27 mouse cellular contexts compared by ENCODE assay signal in the genomic region with DNA sequence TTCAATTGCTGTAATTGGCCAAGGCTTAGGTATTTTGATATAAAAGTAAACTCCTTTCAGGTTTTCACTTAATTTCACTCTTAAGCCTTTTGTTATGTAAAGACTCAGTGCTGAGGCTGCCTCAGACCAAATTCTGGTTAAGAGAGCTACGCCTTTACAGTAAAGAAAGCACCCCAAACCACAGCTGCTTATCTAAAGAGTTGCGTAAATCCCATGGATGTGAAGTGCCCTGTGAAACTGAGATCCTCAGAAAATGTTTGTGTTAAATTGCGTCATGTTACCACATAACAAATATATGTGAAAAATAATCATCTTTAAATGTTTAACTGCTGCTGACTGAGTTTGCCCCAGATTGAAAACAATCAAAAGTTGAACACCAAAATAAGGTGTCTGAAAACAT.
DNase-seq lines count a peak whose midpoint lies in the region; ATAC-seq and TF ChIP-seq lines count a peak whose summit lies in the region.
"Had no signal": no experiment of that assay in that cellular context is flagged by ENCODE, and none has a peak within 500 bp of the region (broad histone marks: within the 10 kb centered on the region; RNA-seq: fewer than 3 reads in every experiment).

No protein-coding gene starts in this region.

- H3K9ac ChIP-seq in embryonic facial prominence, embryonic 14.5 days (ENCODE audit: low read depth, low read length): no peak overlapping the region
- no peak overlapping the region for H3K9ac ChIP-seq in lung, embryonic 15.5 days
- H3K9ac ChIP-seq: embryonic facial prominence, embryonic 15.5 days; forebrain, postnatal 0 days; heart, embryonic 12.5 days; heart, embryonic 15.5 days; hindbrain, embryonic 13.5 days had no signal

- WGBS in embryonic facial prominence, embryonic 14.5 days: 72% methylated on average over 3 of the region's 3 CpGs
- WGBS in embryonic facial prominence, embryonic 10.5 days: 88% methylated on average over 3 of the region's 3 CpGs
- WGBS in lung, embryonic 15.5 days: 43% methylated on average over 3 of the region's 3 CpGs

- no peak overlapping the region for H3K27ac ChIP-seq in embryonic facial prominence, embryonic 14.5 days (replicated peaks; ENCODE audit: low read depth, low read length)
- H3K27ac ChIP-seq in embryonic facial prominence, embryonic 10.5 days (replicated peaks): no peak overlapping the region
- H3K27ac ChIP-seq in lung, embryonic 15.5 days: peak overlapping the region; percentile 44; the same call in 1 of the 2 replicates
- H3K27ac ChIP-seq: embryonic facial prominence, embryonic 15.5 days; heart, embryonic 15.5 days; hindbrain, embryonic 10.5 days; hindbrain, embryonic 13.5 days had no signal

- H3K4me3 ChIP-seq in embryonic facial prominence, embryonic 14.5 days (ENCODE audit: low read depth, low read length): no peak overlapping the region
- H3K4me3 ChIP-seq in embryonic facial prominence, embryonic 10.5 days: no peak overlapping the region
- no peak overlapping the region for H3K4me3 ChIP-seq in lung, embryonic 15.5 days
- no peak overlapping the region for H3K4me3 ChIP-seq in myocyte
- H3K4me3 ChIP-seq: embryonic facial prominence, embryonic 15.5 days; heart, embryonic 12.5 days; heart, embryonic 15.5 days; hindbrain, embryonic 10.5 days; hindbrain, embryonic 13.5 days had no signal

- no peak overlapping the region for H3ac ChIP-seq in myocyte (ENCODE audit: control insufficient read depth, insufficient read length)

- ATAC-seq in embryonic facial prominence, embryonic 14.5 days (ENCODE audit: low read depth): no peak
- no peak for ATAC-seq in lung, embryonic 15.5 days (ENCODE audit: borderline replicate concordance, extremely low read depth, low FRiP score, low TSS enrichment)
- no peak for ATAC-seq in frontal cortex, adult (ENCODE audit: low TSS enrichment)
- ATAC-seq: forebrain, embryonic 14.5 days; forebrain, postnatal 0 days; hindbrain, embryonic 16.5 days; Patski had no signal

- H3K36me3 ChIP-seq in embryonic facial prominence, embryonic 14.5 days (ENCODE audit: control insufficient read depth, insufficient read depth, low read length): no peaks in the 10 kb centered on the region
- H3K36me3 ChIP-seq in embryonic facial prominence, embryonic 10.5 days (replicated peaks): no peaks in the 10 kb centered on the region
- no peaks in the 10 kb centered on the region for H3K36me3 ChIP-seq in lung, embryonic 15.5 days
- no peaks in the 10 kb centered on the region for H3K36me3 ChIP-seq in myocyte (ENCODE audit: control insufficient read depth, insufficient read depth)
- H3K36me3 ChIP-seq: embryonic facial prominence, embryonic 15.5 days; heart, embryonic 12.5 days; heart, embryonic 15.5 days; hindbrain, embryonic 10.5 days; hindbrain, embryonic 13.5 days had no signal

- no peak overlapping the region for H3K4me2 ChIP-seq in embryonic facial prominence, embryonic 14.5 days (ENCODE audit: low read depth, low read length)
- no peak overlapping the region for H3K4me2 ChIP-seq in lung, embryonic 15.5 days
- peak overlapping the region; percentile 39 for H3K4me2 ChIP-seq in myocyte (ENCODE audit: low read depth)
- H3K4me2 ChIP-seq: embryonic facial prominence, embryonic 15.5 days; heart, embryonic 12.5 days; heart, embryonic 15.5 days; hindbrain, embryonic 13.5 days had no signal

- H3K4me1 ChIP-seq in embryonic facial prominence, embryonic 14.5 days (ENCODE audit: control insufficient read depth, insufficient read depth, low read length): no peaks in the 10 kb centered on the region
- no peaks in the 10 kb centered on the region for H3K4me1 ChIP-seq in embryonic facial prominence, embryonic 10.5 days
- no peaks in the 10 kb centered on the region for H3K4me1 ChIP-seq in lung, embryonic 15.5 days
- H3K4me1 ChIP-seq: embryonic facial prominence, embryonic 15.5 days; heart, embryonic 12.5 days; heart, embryonic 15.5 days; hindbrain, embryonic 10.5 days; hindbrain, embryonic 13.5 days had no signal

- H3K79me2 ChIP-seq in myocyte (ENCODE audit: control insufficient read depth, insufficient read depth): no peaks in the 10 kb centered on the region

- H3K27me3 ChIP-seq in embryonic facial prominence, embryonic 14.5 days (replicated peaks; ENCODE audit: control insufficient read depth, insufficient read depth, low read length): no peaks in the 10 kb centered on the region
- no peaks in the 10 kb centered on the region for H3K27me3 ChIP-seq in embryonic facial prominence, embryonic 10.5 days (replicated peaks; ENCODE audit: low read depth, poor library complexity, severe bottlenecking)
- H3K27me3 ChIP-seq in lung, embryonic 15.5 days: no peaks in the 10 kb centered on the region
- no peaks in the 10 kb centered on the region for H3K27me3 ChIP-seq in myocyte (ENCODE audit: control insufficient read depth, insufficient read depth, insufficient read length)
- H3K27me3 ChIP-seq: embryonic facial prominence, embryonic 15.5 days; heart, embryonic 12.5 days; heart, embryonic 15.5 days; hindbrain, embryonic 13.5 days had no signal

- no peak for TF ChIP-seq POLR2A in myocyte (IDR thresholded peaks at IDR 0.05; ENCODE audit: insufficient read length, low read depth)

- no peaks in the 10 kb centered on the region for H3K9me3 ChIP-seq in embryonic facial prominence, embryonic 14.5 days (ENCODE audit: control insufficient read depth, low read length)
- H3K9me3 ChIP-seq in embryonic facial prominence, embryonic 10.5 days: no peaks in the 10 kb centered on the region
- no peaks in the 10 kb centered on the region for H3K9me3 ChIP-seq in lung, embryonic 15.5 days
- H3K9me3 ChIP-seq: embryonic facial prominence, embryonic 15.5 days; heart, embryonic 15.5 days; hindbrain, embryonic 10.5 days; hindbrain, embryonic 13.5 days had no signal

- peak; percentile 43 for DNase-seq in embryonic facial prominence, embryonic 14.5 days (ENCODE audit: low spot score)
- no peak for DNase-seq in embryonic facial prominence, embryonic 10.5 days (ENCODE audit: low spot score)
- no peak for DNase-seq in lung, postnatal 4 days
- peak; percentile 2 for DNase-seq in NIH3T3 (ENCODE audit: low read depth)
- DNase-seq: adrenal gland, adult 2 months; adrenal gland, postnatal 25 days; cerebellum, adult 11-12 months; cerebellum, adult 8-10 months; cerebellum, postnatal 10 days; cerebellum, postnatal 36 days; embryo, embryonic 11 days; forebrain, postnatal 0 days; gastrocnemius, postnatal 25 days; heart, adult 18-20 months; heart, postnatal 10 days; heart, postnatal 36 days had no signal

TF ChIP-seq in myocyte, 11 proteins besides CTCF, POLR2A, EP300 and RAD21:
- TF ChIP-seq CEBPB (IDR thresholded peaks at IDR 0.05; ENCODE audit: insufficient read depth, poor library complexity, severe bottlenecking): peak; percentile 88
- TF ChIP-seq MYOG (IDR thresholded peaks at IDR 0.05; ENCODE audit: control insufficient read depth in 1 of 3, insufficient read depth in 1 of 3, insufficient read length in 2 of 3, low read depth in 2 of 3): no peak

Comparison
In these comparisons a context has a peak if more than half of its experiments do, and no peak if none do; other contexts are left out.
1. DNase-seq: peak in embryonic facial prominence, embryonic 14.5 days (single experiment) and NIH3T3 (single experiment); none in embryonic facial prominence, embryonic 10.5 days (single experiment) and lung, postnatal 4 days (0 of 2).